Mouse (Mus musculus) mature B cell (primary cell): ENCODE data around the gene Dgat2.

Experiments used
- in situ Hi-C: fragments of 300-500 bp; cut with MboI; formaldehyde crosslinking; loops from 2 replicates; pipeline ENCODE4 v1.14.3; 2019

Gene Dgat2

GRCm38 (mm10) chr7:99139841-99140491 lies 42.6 kb downstream of the Dgat2 start:
- in situ Hi-C loops: loop anchor here (5.0 kb wide), 1 partner anchor 33 kb away; no protein-coding TSS in a partner anchor

GRCm38 (mm10) chr7:99137541-99137940 lies 45.0 kb downstream of the Dgat2 start:
- in situ Hi-C loops: no loop called here

- in situ Hi-C loops: no loop called here
Observed at GRCm38 (mm10) chr7:99136789-99137188, 45.7 kb downstream of the Dgat2 start.

GRCm38 (mm10) chr7:99133811-99134402 lies 48.6 kb downstream of the Dgat2 start:
- in situ Hi-C loops: no loop called here

- in situ Hi-C loops: no loop called here
Observed at GRCm38 (mm10) chr7:99132597-99132996, 49.9 kb downstream of the Dgat2 start.

- in situ Hi-C loops: no loop called here
Observed at GRCm38 (mm10) chr7:99131819-99132353, 50.6 kb downstream of the Dgat2 start.

GRCm38 (mm10) chr7:99128965-99129364 lies 53.6 kb downstream of the Dgat2 start:
- in situ Hi-C loops: no loop called here

GRCm38 (mm10) chr7:99128020-99128950 lies 54.2 kb downstream of the Dgat2 start:
- in situ Hi-C loops: no loop called here

GRCm38 (mm10) chr7:99126057-99126456 lies 56.5 kb downstream of the Dgat2 start:
- in situ Hi-C loops: no loop called here

GRCm38 (mm10) chr7:99122651-99123050 lies 59.9 kb downstream of the Dgat2 start:
- in situ Hi-C loops: no loop called here

- in situ Hi-C loops: no loop called here
Observed at GRCm38 (mm10) chr7:99120865-99121521, 61.5 kb downstream of the Dgat2 start.

GRCm38 (mm10) chr7:99120082-99120481 lies 62.4 kb downstream of the Dgat2 start:
- in situ Hi-C loops: no loop called here

GRCm38 (mm10) chr7:99116781-99117180 lies 65.7 kb downstream of the Dgat2 start:
- in situ Hi-C loops: no loop called here

GRCm38 (mm10) chr7:99114006-99114726 lies 68.4 kb downstream of the Dgat2 start:
- in situ Hi-C loops: no loop called here

GRCm38 (mm10) chr7:99107566-99107965 lies 75.0 kb downstream of the Dgat2 start:
- in situ Hi-C loops: loop anchor here (5.0 kb wide), 1 partner anchor 35 kb away; the partner anchor contains the start of gene Uvrag

- in situ Hi-C loops: loop anchor here (5.0 kb wide), 1 partner anchor 36 kb away; the partner anchor contains the start of gene Uvrag
Observed at GRCm38 (mm10) chr7:99106714-99107270, 75.7 kb downstream of the Dgat2 start.
